Mouse (Mus musculus): ENCODE data around the gene Elmsan1. TPM values are rescaled to one million over a fixed set of nuclear protein-coding genes. Genes with fewer than 3 reads are reported as not detected.
A peak's percentile ranks its signal among the peaks of the same experiment; 100 is the strongest.

Gene Elmsan1
- polyA plus RNA-seq, 1 experiment from 2014 or later = 13.2 TPM

GRCm38 (mm10) chr12:84233488-84234100 is 14.9 kb upstream of the Elmsan1 start:
- 81% methylated on average over 8 of the region's 8 CpGs for WGBS
- H3K4me1 ChIP-seq = no peaks in the 10 kb centered on the region
- no peaks in the 10 kb centered on the region for H3K9me3 ChIP-seq
- H3K27ac ChIP-seq = no peak overlapping the region
- H3K4me3 ChIP-seq = no peak overlapping the region
- no peak overlapping the region for H3K9ac ChIP-seq
- H3K36me3 ChIP-seq = no peaks in the 10 kb centered on the region
- H3K27me3 ChIP-seq = no peaks in the 10 kb centered on the region
- no peak overlapping the region for H3K4me2 ChIP-seq
- ATAC-seq (ENCODE audit: insufficient number of reproducible peaks, low FRiP score, low TSS enrichment, low read depth) = no peak

GRCm38 (mm10) chr12:84226117-84226840 is 7.6 kb upstream of the Elmsan1 start:
- no peak overlapping the region for H3K27ac ChIP-seq

GRCm38 (mm10) chr12:84222405-84222961 is 3.8 kb upstream of the Elmsan1 start:
- peak overlapping the region; percentile 20; the same call in 1 of the 2 replicates for H3K9ac ChIP-seq
- no peaks in the 10 kb centered on the region for H3K9me3 ChIP-seq
- H3K27ac ChIP-seq = peak overlapping the region; percentile 34; the same call in 1 of the 2 replicates
- H3K36me3 ChIP-seq = no peaks in the 10 kb centered on the region
- peak overlapping the region; percentile 54 for H3K4me2 ChIP-seq
- no peaks in the 10 kb centered on the region for H3K27me3 ChIP-seq
- peak overlapping the region; percentile 32 for H3K4me3 ChIP-seq
- H3K4me1 ChIP-seq = peaks cover 23% of the 10 kb centered on the region
- ATAC-seq (ENCODE audit: insufficient number of reproducible peaks, low FRiP score, low TSS enrichment, low read depth) = peak; percentile 52; the same call in 1 of the 2 replicates
- WGBS = 2% methylated on average over 17 of the region's 17 CpGs

More at GRCm38 (mm10) chr12:84226117-84226840, 7.6 kb upstream of the Elmsan1 start:
- no peaks in the 10 kb centered on the region for H3K36me3 ChIP-seq
- no peaks in the 10 kb centered on the region for H3K9me3 ChIP-seq
- H3K4me2 ChIP-seq = no peak overlapping the region
- 79% methylated on average over 9 of the region's 9 CpGs for WGBS
- H3K4me3 ChIP-seq = no peak overlapping the region
- peaks cover 7% of the 10 kb centered on the region for H3K4me1 ChIP-seq
- no peaks in the 10 kb centered on the region for H3K27me3 ChIP-seq
- no peak for ATAC-seq (ENCODE audit: insufficient number of reproducible peaks, low FRiP score, low TSS enrichment, low read depth)
- no peak overlapping the region for H3K9ac ChIP-seq

DNA sequence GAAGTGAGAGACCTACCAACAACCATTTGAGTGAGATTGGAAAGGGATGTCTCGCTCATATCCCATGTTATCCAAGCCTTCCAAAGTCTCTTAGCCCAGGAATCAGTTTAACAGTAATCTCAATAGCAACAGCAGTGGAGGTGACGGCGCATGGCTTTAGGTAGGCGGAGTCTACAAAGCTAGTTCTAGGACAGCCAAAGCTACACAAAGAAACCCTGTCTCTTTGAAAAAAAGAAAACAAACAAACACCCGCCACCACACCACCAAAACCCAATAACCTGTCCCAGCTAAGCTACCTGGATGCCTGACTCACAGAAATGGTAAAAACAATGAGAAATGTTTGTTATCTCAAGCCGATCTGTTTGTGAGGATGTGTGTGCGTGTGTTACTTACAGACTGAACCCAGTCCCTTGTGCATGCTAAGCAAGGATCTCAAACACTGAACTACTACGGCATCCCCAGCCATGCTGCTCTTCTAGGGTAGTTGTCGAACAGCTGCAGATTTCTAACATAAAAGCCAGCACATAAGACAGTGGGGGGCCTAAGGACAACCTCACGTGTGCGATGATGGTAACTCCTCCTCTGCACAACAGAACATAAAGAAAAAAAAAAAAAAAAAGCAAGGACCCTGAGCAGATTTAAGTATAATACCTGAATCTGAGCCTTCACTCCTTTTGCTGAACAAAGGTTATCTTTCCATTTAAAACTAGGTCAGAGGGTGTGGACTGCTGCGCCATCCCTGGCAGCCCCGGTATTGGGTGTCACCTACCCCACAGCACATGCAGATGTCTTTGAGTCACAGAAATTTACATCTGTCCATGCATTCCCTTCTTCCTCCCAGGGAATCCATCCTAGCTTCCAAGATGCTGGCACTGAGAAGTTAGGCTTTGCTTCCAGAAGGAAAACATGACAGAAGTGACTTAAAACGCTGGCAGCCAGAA is 2.5 kb upstream of the Elmsan1 start:
- Histone ChIP-seq H3K27ac (no peak overlapping the region), H3K4me3 (no peak overlapping the region), H3K9ac (no peak overlapping the region), H3K27me3 (no peaks in the 10 kb centered on the region), H3K36me3 (no peaks in the 10 kb centered on the region), H3K4me1 (peaks cover 33% of the 10 kb centered on the region), H3K4me2 (no peak overlapping the region), H3K9me3 (no peaks in the 10 kb centered on the region)
- WGBS = 78% methylated on average over 14 of the region's 14 CpGs
- no peak for ATAC-seq (ENCODE audit: insufficient number of reproducible peaks, low FRiP score, low TSS enrichment, low read depth)

GRCm38 (mm10) chr12:84220515-84220914 is 1.8 kb upstream of the Elmsan1 start:
- Histone ChIP-seq H3K9ac (no peak overlapping the region), H3K4me2 (no peak overlapping the region), H3K27me3 (no peaks in the 10 kb centered on the region), H3K27ac (no peak overlapping the region), H3K9me3 (no peaks in the 10 kb centered on the region), H3K4me3 (no peak overlapping the region), H3K4me1 (peaks cover 40% of the 10 kb centered on the region), H3K36me3 (no peaks in the 10 kb centered on the region)
- no peak for ATAC-seq (ENCODE audit: insufficient number of reproducible peaks, low FRiP score, low TSS enrichment, low read depth)
- WGBS = 75% methylated on average over 4 of the region's 4 CpGs

- WGBS = 5% methylated on average over 14 of the region's 14 CpGs
- Histone ChIP-seq H3K27me3 (no peaks in the 10 kb centered on the region), H3K4me2 (peak overlapping the region; percentile 72), H3K4me1 (peaks cover 52% of the 10 kb centered on the region), H3K9me3 (no peaks in the 10 kb centered on the region), H3K4me3 (peak overlapping the region; percentile 83), H3K9ac (peak overlapping the region; percentile 77), H3K36me3 (0 out of 2 replicates have a peak, but pooled peaks cover 4% of the 10 kb centered on the region), H3K27ac (peak overlapping the region; percentile 95)
- no peak for ATAC-seq (ENCODE audit: insufficient number of reproducible peaks, low FRiP score, low TSS enrichment, low read depth)
Observed at GRCm38 (mm10) chr12:84219121-84219561, 460 bp upstream of the Elmsan1 start.

- Histone ChIP-seq H3K36me3 (0 out of 2 replicates have a peak, but pooled peaks cover 4% of the 10 kb centered on the region), H3K4me3 (peak overlapping the region; percentile 83), H3K9ac (peak overlapping the region; percentile 17; the same call in 1 of the 2 replicates), H3K4me1 (peaks cover 61% of the 10 kb centered on the region), H3K9me3 (no peaks in the 10 kb centered on the region), H3K27me3 (no peaks in the 10 kb centered on the region), H3K27ac (peak overlapping the region; percentile 95), H3K4me2 (peak overlapping the region; percentile 72)
- ATAC-seq (ENCODE audit: insufficient number of reproducible peaks, low FRiP score, low TSS enrichment, low read depth) = no peak
- 2% methylated on average over 21 of the region's 21 CpGs for WGBS
Observed at GRCm38 (mm10) chr12:84217508-84218131, 1.1 kb downstream of the Elmsan1 start.

DNA sequence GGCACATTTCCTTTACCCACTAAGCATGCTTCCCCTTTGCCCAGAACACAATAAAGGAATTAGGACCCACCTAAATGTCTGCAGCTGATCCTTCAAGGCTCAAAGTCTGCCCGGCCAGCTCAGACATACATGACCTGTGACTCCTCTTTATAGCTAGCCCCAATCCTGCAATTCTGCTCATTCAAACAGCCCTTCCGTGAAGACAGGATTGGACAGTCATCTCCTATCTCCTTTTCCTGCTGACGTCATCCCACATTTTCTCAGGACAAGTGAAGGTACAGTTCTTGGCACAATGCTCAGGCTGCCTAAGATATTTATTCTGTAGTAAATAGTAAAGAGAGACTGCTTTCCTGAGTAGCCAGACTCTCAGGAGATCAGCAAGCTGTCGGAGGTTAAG is 1.6 kb downstream of the Elmsan1 start:
- Histone ChIP-seq H3K9ac (no peak overlapping the region; the same call in 1 of the 2 replicates), H3K27ac (peak overlapping the region; percentile 95), H3K4me3 (peak overlapping the region; percentile 83), H3K9me3 (no peaks in the 10 kb centered on the region), H3K27me3 (no peaks in the 10 kb centered on the region), H3K4me1 (peaks cover 62% of the 10 kb centered on the region), H3K36me3 (0 out of 2 replicates have a peak, but pooled peaks cover 4% of the 10 kb centered on the region), H3K4me2 (peak overlapping the region; percentile 72)
- WGBS = 33% methylated on average over 4 of the region's 4 CpGs
- ATAC-seq (ENCODE audit: insufficient number of reproducible peaks, low FRiP score, low TSS enrichment, low read depth) = no peak

- ATAC-seq (ENCODE audit: insufficient number of reproducible peaks, low FRiP score, low TSS enrichment, low read depth) = no peak
- peaks cover 65% of the 10 kb centered on the region for H3K4me1 ChIP-seq
- H3K36me3 ChIP-seq = 0 out of 2 replicates have a peak, but pooled peaks cover 4% of the 10 kb centered on the region
- peak overlapping the region; percentile 75 for H3K27ac ChIP-seq
- WGBS = 42% methylated on average over 11 of the region's 11 CpGs
- H3K9me3 ChIP-seq = no peaks in the 10 kb centered on the region
- H3K4me3 ChIP-seq = no peak overlapping the region
- H3K9ac ChIP-seq = no peak overlapping the region
- H3K27me3 ChIP-seq = no peaks in the 10 kb centered on the region
- no peak overlapping the region; the same call in 1 of the 2 replicates for H3K4me2 ChIP-seq
Observed at GRCm38 (mm10) chr12:84215758-84216440, 2.8 kb downstream of the Elmsan1 start.

DNA sequence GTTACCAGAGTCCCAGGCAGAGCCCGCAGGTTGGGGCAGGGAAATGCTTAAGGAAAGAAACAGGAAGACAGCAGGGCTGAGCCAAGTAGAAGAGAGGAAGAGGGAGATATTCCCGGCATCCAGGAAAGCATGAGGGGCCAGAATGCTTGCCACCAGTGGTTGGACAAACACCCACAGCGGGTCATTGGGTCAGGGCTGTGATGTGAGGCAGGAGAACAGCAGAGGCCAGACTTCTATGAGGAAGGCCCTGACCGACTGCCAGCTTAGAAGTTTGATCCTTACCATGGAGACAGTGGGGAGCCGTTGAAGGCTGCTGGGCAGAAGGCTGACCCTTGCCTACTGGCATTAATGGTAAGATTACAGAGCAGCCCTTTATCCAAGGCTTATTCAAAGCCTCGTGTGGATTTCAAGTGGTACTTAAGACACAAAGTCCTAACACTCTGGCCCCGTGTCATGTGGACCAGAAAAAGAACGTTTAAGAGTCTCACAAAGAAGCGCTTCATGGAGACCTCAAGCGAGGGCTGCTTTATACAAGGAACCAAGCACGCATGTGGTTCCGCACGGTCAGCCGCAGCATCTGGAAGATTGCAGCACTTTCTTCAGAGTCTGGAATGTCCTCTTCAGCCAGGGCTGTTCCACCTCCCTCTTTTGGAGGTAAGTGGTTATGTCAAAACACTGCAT is 4.0 kb downstream of the Elmsan1 start:
- no peaks in the 10 kb centered on the region for H3K9me3 ChIP-seq
- H3K27ac ChIP-seq = peak overlapping the region; percentile 75
- no peak overlapping the region for H3K4me3 ChIP-seq
- no peak overlapping the region for H3K9ac ChIP-seq
- no peaks in the 10 kb centered on the region for H3K27me3 ChIP-seq
- peaks cover 71% of the 10 kb centered on the region for H3K4me1 ChIP-seq
- WGBS = 33% methylated on average over 14 of the region's 14 CpGs
- ATAC-seq (ENCODE audit: insufficient number of reproducible peaks, low FRiP score, low TSS enrichment, low read depth) = no peak
- H3K36me3 ChIP-seq = 0 out of 2 replicates have a peak, but pooled peaks cover 6% of the 10 kb centered on the region
- 0 out of 2 replicates have a peak overlapping the region, but pooled peaks have one; percentile 2 for H3K4me2 ChIP-seq
